Mouse (Mus musculus) liver, embryonic 11.5 days (tissue): Measurements from ENCODE around the gene Dok3. TPM values are rescaled to one million over a fixed set of nuclear protein-coding genes. Genes with fewer than 3 reads are reported as not detected.

Experiments
- ATAC-seq: fragments of 200-750 bp; cut with Nextera tagmentation; replicated peaks from 2 replicates; pipeline ENCODE4 v1.8.0; 2017; ENCODE audit warnings: moderate number of reproducible peaks, mild to moderate bottlenecking, moderate TSS enrichment, moderate library complexity; ENCODE audit not compliant: low FRiP score
- DNase-seq: peaks from one replicate; pipeline ENCODE4 v3.0.0-alpha.2; 2017; ENCODE audit warnings: low spot score
- H3K27ac ChIP-seq: fragments of 300-500 bp; sonication (generic); 2 replicates; pipeline ENCODE4 v1.5.1; 2014; ENCODE audit warnings: mild to moderate bottlenecking, low read depth, low read length, control low read depth
- H3K27me3 ChIP-seq: fragments of 300-500 bp; sonication (generic); replicated peaks from 2 replicates; pipeline ENCODE4 v1.6.1; 2014; ENCODE audit warnings: low read length, mixed read lengths; ENCODE audit not compliant: control insufficient read depth, insufficient read depth
- H3K36me3 ChIP-seq: fragments of 300-500 bp; sonication (generic); 2 replicates; pipeline ENCODE4 v1.6.1; 2014; ENCODE audit warnings: mild to moderate bottlenecking, low read length, moderate library complexity, mixed read lengths; ENCODE audit not compliant: control insufficient read depth, insufficient read depth
- H3K4me1 ChIP-seq: fragments of 300-500 bp; sonication (generic); replicated peaks from 2 replicates; pipeline ENCODE4 v1.6.1; 2014; ENCODE audit warnings: low read length, mixed read lengths; ENCODE audit not compliant: control insufficient read depth, insufficient read depth
- H3K4me2 ChIP-seq: fragments of 300-500 bp; sonication (generic); 2 replicates; pipeline ENCODE4 v1.6.1; 2014; ENCODE audit warnings: mild to moderate bottlenecking, control low read depth, moderate library complexity
- H3K4me3 ChIP-seq: fragments of 300-500 bp; sonication (generic); 2 replicates; pipeline ENCODE4 v1.5.1; 2014; ENCODE audit warnings: low read depth, low read length, control low read depth
- H3K9ac ChIP-seq: fragments of 300-500 bp; sonication (generic); 2 replicates; pipeline ENCODE4 v1.6.1; 2014; ENCODE audit warnings: low read depth, low read length, control low read depth
- H3K9me3 ChIP-seq: fragments of 300-500 bp; sonication (generic); 2 replicates; pipeline ENCODE4 v1.6.1; 2016; ENCODE audit warnings: low read length, inconsistent platforms, mixed read lengths; ENCODE audit not compliant: control insufficient read depth
- WGBS: fragments of 180-500 bp; shearing (Covaris S2); extraction: QIAGEN DNeasy Blood & Tissue Kit; methylation state at CpG from one replicate; pipeline ENCODE4 v1.1.7; 2014; 5-methylcytosine and 5-hydroxymethylcytosine counted together
- polyA plus RNA-seq: library from polyadenylated mRNA; unstranded; fragments of >200 nt; fragmentation: Nextera tagmentation; extraction: Ambion mirVana; gene quantifications from 2 replicates; pipeline ENCODE4 v1.2.1, GENCODE M21; 2014

Dok3 gene
- polyA plus RNA-seq, 1 experiment from 2014 or later: 6.0 TPM

DNA sequence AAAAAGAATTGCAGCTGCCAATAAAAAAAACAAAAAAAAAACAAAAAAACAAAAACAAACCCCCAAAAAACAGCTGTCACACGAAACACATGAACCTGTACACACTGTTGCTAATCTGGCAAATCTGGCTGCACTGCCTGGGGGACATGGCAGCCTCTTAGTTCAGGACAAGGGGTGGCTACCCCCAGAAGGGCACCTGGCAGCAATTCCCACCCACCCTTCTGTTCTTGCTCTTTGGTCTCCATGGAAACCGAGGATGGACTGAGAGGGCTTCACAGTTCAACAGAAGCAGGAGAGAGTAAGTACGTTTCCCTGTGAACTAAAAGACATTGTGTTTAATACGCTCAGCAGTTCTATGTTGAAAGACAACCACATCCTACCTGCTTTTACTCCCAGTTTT is 33.4 kb downstream of the Dok3 start:
- no peak overlapping the region for H3K4me3 ChIP-seq
- peaks cover 12% of the 10 kb centered on the region; the same call in 1 of the 2 replicates for H3K36me3 ChIP-seq
- H3K27ac ChIP-seq: no peak overlapping the region
- no peak overlapping the region for H3K9ac ChIP-seq
- no peaks in the 10 kb centered on the region for H3K9me3 ChIP-seq
- peaks cover 14% of the 10 kb centered on the region; the same call in 1 of the 2 replicates for H3K27me3 ChIP-seq
- ATAC-seq: no peak
- DNase-seq: no peak
- no peak overlapping the region for H3K4me2 ChIP-seq
- WGBS: 62% methylated on average over 4 of the region's 4 CpGs
- 0 out of 2 replicates have a peak, but pooled peaks cover 2% of the 10 kb centered on the region for H3K4me1 ChIP-seq

DNA sequence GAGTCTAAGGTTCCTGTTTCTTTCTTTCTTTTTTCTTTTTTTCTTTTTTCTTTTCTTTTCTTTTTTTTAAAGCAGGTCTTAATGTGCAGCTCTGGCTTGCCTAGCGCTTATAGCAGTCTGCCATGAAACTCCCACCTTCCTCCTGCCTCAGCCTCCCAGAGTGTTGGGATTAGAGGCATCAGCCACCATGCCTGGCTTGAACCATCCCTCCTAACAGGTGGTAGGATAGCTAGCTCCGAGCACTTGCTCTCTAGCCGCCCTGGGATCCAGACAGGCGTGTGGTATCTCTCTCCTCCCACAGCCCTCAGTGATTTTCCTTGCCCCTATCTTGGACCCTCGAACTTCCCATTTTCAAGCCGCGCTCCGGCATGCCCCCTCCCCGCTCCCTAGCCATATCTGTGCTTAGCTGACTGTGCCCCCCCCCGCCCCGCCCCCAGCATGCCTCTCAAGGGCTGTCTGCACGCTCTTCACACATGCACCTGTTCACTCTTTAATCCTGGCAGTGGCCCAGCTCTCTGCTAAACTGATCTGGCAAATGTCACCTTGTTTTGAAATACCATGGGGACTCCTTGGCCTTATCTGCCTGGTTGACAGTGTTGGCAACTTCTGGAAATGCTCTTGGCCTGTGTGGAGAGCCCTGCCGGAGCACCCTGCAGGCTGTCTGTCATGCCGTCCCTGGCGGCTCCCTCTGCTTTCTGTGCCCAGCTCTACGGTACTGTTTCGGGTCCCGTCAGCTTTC is 34.0 kb downstream of the Dok3 start:
- no peak for ATAC-seq
- no peak overlapping the region for H3K4me2 ChIP-seq
- H3K4me3 ChIP-seq: no peak overlapping the region

DNA sequence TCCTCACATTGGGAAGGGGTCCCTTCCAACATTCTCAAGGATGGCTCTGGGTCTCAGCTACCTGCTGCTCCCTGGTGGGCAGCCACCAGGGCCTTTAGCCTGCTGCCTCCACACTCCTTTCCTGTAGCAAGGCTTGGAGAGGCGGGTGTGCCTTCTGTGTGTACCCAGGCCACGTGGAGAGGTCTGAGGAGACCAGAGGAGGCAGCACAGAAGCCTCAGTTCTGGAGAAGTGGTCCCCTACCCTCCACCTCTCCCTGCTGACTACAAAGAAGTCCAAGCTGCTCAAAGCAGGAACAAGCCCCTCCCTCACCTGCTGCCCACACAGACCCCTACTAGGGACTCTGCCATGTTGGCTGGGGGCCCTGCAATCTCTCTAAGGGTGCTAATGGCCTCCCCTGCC is 34.8 kb downstream of the Dok3 start:
- Histone ChIP-seq H3K36me3 (peaks cover 12% of the 10 kb centered on the region; the same call in 1 of the 2 replicates), H3K27ac (no peak overlapping the region), H3K27me3 (peaks cover 20% of the 10 kb centered on the region), H3K4me1 (0 out of 2 replicates have a peak, but pooled peaks cover 2% of the 10 kb centered on the region), H3K9me3 (no peaks in the 10 kb centered on the region), H3K4me3 (no peak overlapping the region), H3K4me2 (no peak overlapping the region), H3K9ac (no peak overlapping the region)
- 18% methylated on average over 2 of the region's 2 CpGs for WGBS
- no peak for DNase-seq
- ATAC-seq: no peak

More for the DNA sequence above, 34.0 kb downstream of the Dok3 start:
- no peak for DNase-seq
- Histone ChIP-seq H3K36me3 (peaks cover 12% of the 10 kb centered on the region; the same call in 1 of the 2 replicates), H3K4me1 (0 out of 2 replicates have a peak, but pooled peaks cover 2% of the 10 kb centered on the region), H3K27me3 (peaks cover 14% of the 10 kb centered on the region; the same call in 1 of the 2 replicates), H3K9me3 (no peaks in the 10 kb centered on the region), H3K27ac (no peak overlapping the region), H3K9ac (no peak overlapping the region)
- WGBS: 15% methylated on average over 18 of the region's 18 CpGs

DNA sequence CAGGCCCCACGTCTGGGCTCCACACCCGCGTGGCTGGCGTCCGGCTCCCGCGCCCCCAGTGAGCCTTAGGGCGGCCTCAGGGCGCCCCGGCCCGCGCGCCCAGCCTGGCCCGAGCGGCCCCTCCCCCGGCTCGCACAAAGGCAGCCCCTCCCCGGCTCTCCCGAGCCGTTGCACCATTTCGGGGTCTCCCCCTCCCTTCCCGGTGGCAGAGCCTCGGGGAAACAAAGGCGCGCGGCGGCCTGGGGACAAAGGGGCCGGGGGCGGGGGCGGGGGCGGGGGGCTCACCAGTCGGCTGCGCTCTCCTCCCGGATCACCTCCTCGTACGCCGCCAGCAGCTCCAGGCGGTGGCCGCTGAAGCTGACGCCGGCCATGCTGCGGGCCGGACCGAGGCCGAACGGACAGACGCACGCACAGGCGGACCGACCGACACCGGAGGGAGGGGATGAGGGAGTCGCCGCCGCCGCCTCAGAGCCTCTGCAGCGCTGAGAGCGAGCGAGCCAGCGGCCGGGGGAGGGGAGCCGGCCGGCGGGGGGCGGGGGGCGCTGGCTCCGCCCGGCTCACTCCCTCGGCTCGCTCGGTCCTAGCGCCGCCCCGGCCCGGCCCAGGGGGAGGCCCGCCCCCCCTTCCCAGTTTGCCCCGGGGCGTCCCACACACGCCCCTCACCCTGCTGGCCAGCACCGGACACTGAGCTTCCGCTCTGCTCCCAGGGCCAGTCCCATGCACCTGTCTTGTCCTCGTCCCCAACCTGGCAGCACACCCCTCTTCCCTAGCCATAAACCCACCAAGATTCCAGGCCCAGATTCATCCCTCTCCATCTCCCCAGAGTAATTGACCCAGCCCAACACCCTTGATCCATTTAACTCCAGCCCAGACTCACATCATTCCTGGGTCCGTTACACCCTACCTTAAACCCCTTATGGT is 41.3 kb downstream of the Dok3 start, which contains the start of gene Dbn1:
TSS of gene Dbn1 (minus strand) at position 534 of the 921 bp plus-strand sequence.
- peak within 1 kb of the TSS; percentile 76 for H3K4me3 ChIP-seq
- peaks cover 71% of the 10 kb centered on the region for H3K27me3 ChIP-seq
- H3K27ac ChIP-seq: peak within 1 kb of the TSS; percentile 72
- H3K9ac ChIP-seq: peak within 1 kb of the TSS; percentile 82
- WGBS: 1% methylated on average over 57 of the region's 83 CpGs
- H3K36me3 ChIP-seq: no peaks in the 10 kb centered on the region
- H3K9me3 ChIP-seq: no peaks in the 10 kb centered on the region
- peaks cover 32% of the 10 kb centered on the region for H3K4me1 ChIP-seq
- H3K4me2 ChIP-seq: peak within 1 kb of the TSS; percentile 77
- DNase-seq: peak; percentile 72
- ATAC-seq: peak; percentile 66

DNA sequence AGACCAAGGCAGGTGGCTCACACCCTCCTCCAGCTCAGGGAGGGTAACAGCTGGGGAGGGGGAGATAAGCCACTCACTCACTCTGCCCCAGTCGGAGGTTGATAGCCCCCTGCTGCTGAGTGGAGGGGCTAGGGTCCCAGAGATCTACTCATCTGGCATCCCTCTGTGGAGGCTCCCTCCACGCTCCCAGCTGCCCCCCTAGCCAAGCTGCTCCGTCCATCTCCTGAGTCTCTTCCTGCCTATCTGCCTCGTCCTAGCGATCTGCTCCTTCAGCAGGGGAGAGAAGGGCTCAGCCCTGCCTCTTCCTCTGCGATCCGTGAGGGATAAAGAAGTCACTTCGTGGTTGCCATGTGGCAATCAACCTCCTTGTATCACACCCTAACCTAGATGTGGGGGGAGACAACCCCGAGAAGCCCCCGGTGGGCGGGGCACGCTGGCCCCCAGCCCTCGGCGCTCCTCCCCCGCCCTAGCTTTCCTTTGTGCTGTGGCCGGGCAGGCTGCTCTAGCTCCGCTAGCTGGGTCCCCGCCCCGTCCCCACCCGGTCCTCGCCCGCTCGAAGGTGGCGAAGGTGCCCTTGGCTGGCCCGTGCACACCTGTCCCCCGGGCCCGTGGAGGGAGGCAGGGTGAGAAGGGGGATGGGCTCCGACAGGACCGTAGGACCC is 42.0 kb downstream of the Dok3 start:
- DNase-seq (peak; percentile 64), ATAC-seq (no peak)
- Histone ChIP-seq H3K36me3 (no peaks in the 10 kb centered on the region; the same call in 1 of the 2 replicates), H3K4me3 (peak overlapping the region; percentile 76), H3K9ac (peak overlapping the region; percentile 82), H3K27me3 (peaks cover 69% of the 10 kb centered on the region), H3K4me2 (peak overlapping the region; percentile 77), H3K9me3 (no peaks in the 10 kb centered on the region), H3K4me1 (peaks cover 32% of the 10 kb centered on the region), H3K27ac (peak overlapping the region; percentile 72)
- WGBS: under 1% methylated on average over 29 of the region's 29 CpGs

DNA sequence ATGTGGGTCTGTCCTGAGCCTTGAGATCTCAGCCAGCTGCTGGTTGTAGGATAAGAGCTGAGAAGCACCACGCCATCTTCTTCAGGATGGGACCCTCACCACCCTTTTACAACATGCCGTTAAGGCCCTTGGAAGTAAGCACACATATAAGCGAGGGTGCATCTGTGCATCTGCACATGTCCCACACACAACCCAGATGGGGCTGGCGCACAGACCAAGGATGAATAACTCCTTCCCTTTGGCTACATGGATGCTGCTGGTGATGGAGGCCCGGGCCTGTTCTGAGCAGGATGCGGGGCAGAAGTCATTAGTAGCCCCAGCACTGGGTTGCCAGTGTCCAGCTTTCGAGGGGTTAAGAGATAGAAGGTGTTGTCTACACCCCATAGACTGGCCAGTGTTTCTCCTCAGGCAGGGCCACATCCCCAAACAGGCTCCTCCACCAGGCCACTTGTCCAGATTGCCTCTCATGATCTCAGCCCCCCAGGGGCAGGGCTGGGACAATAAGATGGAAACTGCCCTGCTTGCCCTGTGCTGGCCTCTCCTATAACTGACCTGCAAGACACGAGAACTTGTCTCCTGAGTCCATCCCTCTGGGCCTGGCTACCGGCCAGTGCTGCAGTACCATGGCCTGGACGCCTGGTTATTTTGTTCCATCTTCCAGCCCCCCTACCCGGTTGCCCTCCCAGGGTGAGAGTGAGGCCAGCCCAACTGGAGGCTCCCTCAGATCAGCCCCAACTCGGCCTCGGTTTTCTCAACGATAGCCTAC is 42.9 kb downstream of the Dok3 start:
- Histone ChIP-seq H3K27ac (no peak overlapping the region), H3K9me3 (no peaks in the 10 kb centered on the region), H3K4me1 (peaks cover 32% of the 10 kb centered on the region), H3K4me2 (peak overlapping the region; percentile 77), H3K4me3 (peak overlapping the region; percentile 76), H3K36me3 (no peaks in the 10 kb centered on the region; the same call in 1 of the 2 replicates), H3K9ac (peak overlapping the region; percentile 82), H3K27me3 (peaks cover 66% of the 10 kb centered on the region)
- ATAC-seq (no peak), DNase-seq (no peak)
- 48% methylated on average over 14 of the region's 14 CpGs for WGBS

DNA sequence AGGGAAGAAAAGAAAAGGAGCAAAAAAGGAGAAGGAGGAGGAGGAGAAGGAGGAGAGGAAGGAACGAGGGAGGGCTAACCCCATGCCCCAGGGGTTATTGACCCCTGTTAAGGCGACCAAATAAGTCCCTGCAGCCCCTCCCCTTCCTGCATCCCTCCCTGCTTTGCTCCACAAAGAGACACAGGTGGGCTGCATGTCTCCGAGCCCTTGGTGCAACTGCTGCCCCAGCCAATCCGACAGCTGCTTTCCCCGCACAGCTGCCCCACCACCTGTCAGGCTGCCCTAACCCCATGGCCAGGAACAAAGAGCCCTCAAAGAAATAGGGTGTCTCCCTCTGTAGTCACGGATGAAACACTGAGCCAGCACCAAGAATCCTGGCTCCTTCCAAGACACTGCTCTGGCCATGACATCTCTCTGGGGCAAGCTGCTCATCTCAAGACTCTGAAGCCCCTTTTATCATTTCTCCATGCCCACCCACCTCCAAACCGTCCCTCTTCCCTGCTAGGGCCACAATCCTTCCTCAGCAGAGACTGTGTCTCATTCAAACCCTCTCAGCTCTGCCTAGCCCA is 44.5 kb downstream of the Dok3 start:
- DNase-seq (no peak), ATAC-seq (no peak)
- no peak overlapping the region for H3K9ac ChIP-seq
- no peak overlapping the region for H3K4me2 ChIP-seq
- H3K4me1 ChIP-seq: peaks cover 32% of the 10 kb centered on the region
- H3K4me3 ChIP-seq: no peak overlapping the region
- no peak overlapping the region for H3K27ac ChIP-seq
- H3K36me3 ChIP-seq: peaks cover 5% of the 10 kb centered on the region; the same call in 1 of the 2 replicates
- H3K9me3 ChIP-seq: no peaks in the 10 kb centered on the region
- H3K27me3 ChIP-seq: peaks cover 62% of the 10 kb centered on the region
- 44% methylated on average over 7 of the region's 7 CpGs for WGBS
